Mouse (Mus musculus) kidney, embryonic 16.5 days (tissue): ENCODE measurements around the gene Col19a1. TPM values are rescaled to one million over a fixed set of nuclear protein-coding genes. Genes with fewer than 3 reads are reported as not detected.

Experiments used
- ATAC-seq: fragments of 200-750 bp; cut with Nextera tagmentation; 2 replicates; pipeline ENCODE4 v1.8.0; 2017; ENCODE audit warnings: moderate TSS enrichment; ENCODE audit not compliant: low FRiP score, low TSS enrichment
- H3K27ac ChIP-seq: fragments of 300-500 bp; sonication (generic); 2 replicates; pipeline ENCODE4 v1.5.1; 2014; ENCODE audit warnings: low read length
- H3K27me3 ChIP-seq: fragments of 300-500 bp; sonication (generic); 2 replicates; pipeline ENCODE4 v1.6.1; 2014; ENCODE audit warnings: low read length, control low read depth, mixed read lengths; ENCODE audit not compliant: insufficient read depth
- H3K36me3 ChIP-seq: fragments of 300-500 bp; sonication (generic); 2 replicates; pipeline ENCODE4 v1.6.1; 2014; ENCODE audit warnings: low read length, control low read depth, mixed read lengths; ENCODE audit not compliant: insufficient read depth
- H3K4me1 ChIP-seq: fragments of 300-500 bp; sonication (generic); 2 replicates; pipeline ENCODE4 v1.6.1; 2014; ENCODE audit warnings: low read length, control low read depth, mixed read lengths; ENCODE audit not compliant: insufficient read depth
- H3K4me2 ChIP-seq: fragments of 300-500 bp; sonication (generic); replicated peaks from 2 replicates; pipeline ENCODE4 v1.6.1; 2014; ENCODE audit warnings: low read depth, low read length
- H3K4me3 ChIP-seq: fragments of 300-500 bp; sonication (generic); 2 replicates; pipeline ENCODE4 v1.5.1; 2014; ENCODE audit warnings: mild to moderate bottlenecking, low read length
- H3K9ac ChIP-seq: fragments of 300-500 bp; sonication (generic); replicated peaks from 2 replicates; pipeline ENCODE4 v1.6.1; 2014; ENCODE audit warnings: low read length
- H3K9me3 ChIP-seq: fragments of 300-500 bp; sonication (generic); 2 replicates; pipeline ENCODE4 v1.6.1; 2016; ENCODE audit warnings: low read length, control low read depth
- WGBS: fragments of 180-500 bp; shearing (Covaris S2); extraction: QIAGEN DNeasy Blood & Tissue Kit; methylation state at CpG from one replicate; pipeline ENCODE4 v1.1.7; 2014; 5-methylcytosine and 5-hydroxymethylcytosine counted together
- polyA plus RNA-seq: library from polyadenylated mRNA; unstranded; fragments of >200 nt; fragmentation: Nextera tagmentation; extraction: Ambion mirVana; gene quantifications from 2 replicates; pipeline ENCODE4 v1.2.1, GENCODE M21; 2015

Gene Col19a1
- polyA plus RNA-seq, 1 experiment from 2014 or later, result 0.15 TPM

DNA sequence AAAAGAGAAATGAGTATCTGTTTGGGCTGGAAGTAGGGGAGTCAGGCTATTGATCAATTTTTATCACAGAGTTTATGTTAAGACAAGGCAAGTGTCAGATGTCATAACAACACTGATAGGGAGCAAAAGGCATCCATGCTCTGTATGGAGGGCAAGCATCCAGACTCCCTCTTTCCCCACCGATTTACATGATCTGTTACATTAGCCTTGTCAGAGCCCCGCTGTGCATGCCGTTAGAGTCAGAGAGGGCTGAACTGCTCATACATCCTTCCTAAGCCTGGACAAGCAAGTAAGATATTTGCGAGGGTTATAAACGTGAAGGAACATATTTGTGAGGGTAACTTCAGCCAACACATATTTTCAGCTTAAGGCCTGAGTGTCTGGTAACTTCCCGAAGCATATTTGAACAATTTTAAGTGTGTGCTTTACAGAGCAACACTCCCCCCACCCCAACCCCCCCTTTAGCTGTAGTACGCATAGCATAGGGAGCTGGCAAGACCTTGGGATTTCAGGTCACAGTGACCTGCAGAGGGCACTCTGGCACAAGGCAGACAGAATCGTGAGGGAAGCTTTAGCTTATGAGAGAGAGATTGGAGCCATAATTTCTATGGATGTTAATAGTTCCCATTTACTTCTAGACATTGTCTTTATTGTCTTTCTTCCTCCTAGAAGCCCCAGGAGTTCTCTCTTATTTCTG, 209.0 kb downstream of the Col19a1 start:
- Histone ChIP-seq H3K9ac (no peak overlapping the region), H3K4me3 (no peak overlapping the region), H3K4me2 (no peak overlapping the region), H3K27ac (no peak overlapping the region), H3K9me3 (no peaks in the 10 kb centered on the region), H3K27me3 (no peaks in the 10 kb centered on the region; the same call in 1 of the 2 replicates), H3K36me3 (no peaks in the 10 kb centered on the region), H3K4me1 (no peaks in the 10 kb centered on the region)
- WGBS, result 32% methylated on average over 8 of the region's 8 CpGs
- peak; percentile 46; the same call in 1 of the 2 replicates for ATAC-seq

GRCm38 (mm10) chr1:24374902-24375301, 212.4 kb downstream of the Col19a1 start:
- 0 out of 2 replicates have a peak, but pooled peaks have one; percentile 61 for ATAC-seq
- Histone ChIP-seq H3K4me1 (no peaks in the 10 kb centered on the region), H3K36me3 (no peaks in the 10 kb centered on the region), H3K9ac (no peak overlapping the region), H3K4me3 (no peak overlapping the region), H3K4me2 (no peak overlapping the region), H3K27me3 (no peaks in the 10 kb centered on the region; the same call in 1 of the 2 replicates), H3K27ac (no peak overlapping the region), H3K9me3 (no peaks in the 10 kb centered on the region)
- WGBS, result 22% methylated on average over 2 of the region's 2 CpGs

GRCm38 (mm10) chr1:24373671-24374070, 213.6 kb downstream of the Col19a1 start:
- H3K27ac ChIP-seq, result no peak overlapping the region
- H3K9me3 ChIP-seq, result no peaks in the 10 kb centered on the region
- H3K27me3 ChIP-seq, result no peaks in the 10 kb centered on the region; the same call in 1 of the 2 replicates
- H3K4me2 ChIP-seq, result no peak overlapping the region
- ATAC-seq, result no peak
- no peaks in the 10 kb centered on the region for H3K36me3 ChIP-seq
- H3K4me3 ChIP-seq, result no peak overlapping the region
- H3K4me1 ChIP-seq, result no peaks in the 10 kb centered on the region
- no peak overlapping the region for H3K9ac ChIP-seq
- WGBS, result 82% methylated on average over 3 of the region's 3 CpGs

DNA sequence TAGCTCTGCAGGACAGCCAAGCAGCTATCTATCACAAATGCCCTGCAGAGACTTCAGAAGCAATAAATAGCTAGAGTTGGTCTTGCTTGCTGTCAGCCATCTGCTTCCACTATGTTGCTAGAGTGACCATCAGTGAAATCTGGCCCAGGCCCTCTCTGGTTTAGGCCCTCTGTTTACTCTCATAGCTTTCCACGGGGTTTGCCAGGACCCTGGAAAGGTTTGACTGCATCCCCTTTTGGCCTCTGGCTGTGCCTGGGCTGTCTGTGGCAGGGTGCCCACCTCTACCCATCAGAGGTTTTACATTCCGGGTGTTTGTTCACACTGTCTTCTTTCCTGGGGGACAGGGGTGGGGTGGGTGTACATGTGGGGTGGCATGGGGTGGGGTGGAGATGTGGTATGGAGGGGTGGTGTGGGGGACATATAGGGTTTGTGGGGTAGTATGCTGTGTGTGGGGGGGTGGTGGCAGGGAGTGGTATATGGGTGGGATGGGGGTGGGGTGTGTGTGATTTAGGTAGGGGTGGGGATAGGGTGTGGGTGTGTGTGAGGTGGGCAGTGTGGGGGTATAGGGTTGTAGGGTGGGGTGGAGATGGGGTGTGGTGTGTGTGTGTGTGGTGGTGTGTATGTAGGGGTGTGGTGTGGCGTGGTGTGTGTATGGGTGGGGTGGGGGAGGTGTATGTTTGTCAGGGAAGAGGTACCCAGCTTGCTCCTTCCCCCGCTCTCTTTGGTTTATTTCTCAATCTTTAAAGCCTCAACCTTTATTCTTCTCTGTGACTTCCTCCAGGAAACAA, 214.6 kb downstream of the Col19a1 start:
- H3K4me3 ChIP-seq, result no peak overlapping the region
- ATAC-seq, result no peak
- no peaks in the 10 kb centered on the region for H3K27me3 ChIP-seq
- H3K4me1 ChIP-seq, result 0 out of 2 replicates have a peak, but pooled peaks cover 3% of the 10 kb centered on the region
- H3K27ac ChIP-seq, result no peak overlapping the region
- 82% methylated on average over 4 of the region's 4 CpGs for WGBS
- H3K9me3 ChIP-seq, result no peaks in the 10 kb centered on the region
- no peaks in the 10 kb centered on the region for H3K36me3 ChIP-seq
- H3K4me2 ChIP-seq, result no peak overlapping the region
- no peak overlapping the region for H3K9ac ChIP-seq

- no peaks in the 10 kb centered on the region for H3K36me3 ChIP-seq
- peak overlapping the region; percentile 38 for H3K4me2 ChIP-seq
- WGBS, result 24% methylated on average over 19 of the region's 19 CpGs
- ATAC-seq, result peak; percentile 69; the same call in 1 of the 2 replicates
- no peak overlapping the region for H3K27ac ChIP-seq
- no peaks in the 10 kb centered on the region for H3K27me3 ChIP-seq
- H3K9ac ChIP-seq, result no peak overlapping the region
- 0 out of 2 replicates have a peak, but pooled peaks cover 3% of the 10 kb centered on the region for H3K4me1 ChIP-seq
- no peaks in the 10 kb centered on the region for H3K9me3 ChIP-seq
- peak overlapping the region; percentile 1 for H3K4me3 ChIP-seq
These were observed 219.4 kb downstream of the Col19a1 start for GRCm38 (mm10) chr1:24367570-24368517.

GRCm38 (mm10) chr1:24364775-24365174, 222.5 kb downstream of the Col19a1 start:
- Histone ChIP-seq H3K4me1 (0 out of 2 replicates have a peak, but pooled peaks cover 3% of the 10 kb centered on the region), H3K4me2 (no peak overlapping the region), H3K36me3 (no peaks in the 10 kb centered on the region), H3K4me3 (no peak overlapping the region), H3K27me3 (no peaks in the 10 kb centered on the region), H3K9ac (no peak overlapping the region), H3K9me3 (no peaks in the 10 kb centered on the region), H3K27ac (no peak overlapping the region)
- 52% methylated on average over 7 of the region's 7 CpGs for WGBS
- ATAC-seq, result no peak

DNA sequence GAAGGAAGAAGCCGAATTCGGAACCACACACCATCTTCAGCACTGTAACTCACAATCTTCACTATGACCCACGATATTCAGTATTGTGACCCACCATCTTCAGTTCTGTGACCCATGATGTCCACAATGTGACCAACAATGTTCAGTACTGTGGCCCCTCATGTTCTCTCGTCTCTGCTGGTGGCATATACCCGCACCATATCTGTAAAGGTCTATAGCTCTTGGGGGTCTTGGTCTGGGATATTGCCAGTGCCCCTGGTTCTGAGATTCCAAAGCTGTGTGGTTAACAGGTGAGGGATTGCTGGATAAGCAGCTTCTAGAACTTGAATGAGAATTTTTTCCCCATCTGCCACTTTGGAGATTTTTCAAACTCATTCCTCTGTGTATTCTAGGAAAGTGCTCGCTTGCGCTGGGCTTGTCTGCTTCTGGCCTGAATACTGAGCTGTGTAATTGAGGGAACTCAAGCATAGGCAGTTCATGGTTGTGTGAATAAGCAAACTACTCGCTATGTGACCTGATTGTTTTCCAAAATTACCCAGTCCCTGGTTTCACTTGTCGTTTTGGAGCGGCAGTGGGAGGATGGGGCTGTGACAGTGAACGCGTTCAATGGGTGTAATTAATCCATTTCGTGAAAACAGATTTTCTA, 225.2 kb downstream of the Col19a1 start:
- H3K36me3 ChIP-seq, result no peaks in the 10 kb centered on the region
- no peak overlapping the region for H3K27ac ChIP-seq
- no peak overlapping the region for H3K4me2 ChIP-seq
- no peak overlapping the region for H3K9ac ChIP-seq
- WGBS, result 62% methylated on average over 13 of the region's 13 CpGs
- H3K9me3 ChIP-seq, result no peaks in the 10 kb centered on the region
- peak; percentile 85 for ATAC-seq
- H3K4me1 ChIP-seq, result no peaks in the 10 kb centered on the region
- no peaks in the 10 kb centered on the region for H3K27me3 ChIP-seq
- H3K4me3 ChIP-seq, result no peak overlapping the region

DNA sequence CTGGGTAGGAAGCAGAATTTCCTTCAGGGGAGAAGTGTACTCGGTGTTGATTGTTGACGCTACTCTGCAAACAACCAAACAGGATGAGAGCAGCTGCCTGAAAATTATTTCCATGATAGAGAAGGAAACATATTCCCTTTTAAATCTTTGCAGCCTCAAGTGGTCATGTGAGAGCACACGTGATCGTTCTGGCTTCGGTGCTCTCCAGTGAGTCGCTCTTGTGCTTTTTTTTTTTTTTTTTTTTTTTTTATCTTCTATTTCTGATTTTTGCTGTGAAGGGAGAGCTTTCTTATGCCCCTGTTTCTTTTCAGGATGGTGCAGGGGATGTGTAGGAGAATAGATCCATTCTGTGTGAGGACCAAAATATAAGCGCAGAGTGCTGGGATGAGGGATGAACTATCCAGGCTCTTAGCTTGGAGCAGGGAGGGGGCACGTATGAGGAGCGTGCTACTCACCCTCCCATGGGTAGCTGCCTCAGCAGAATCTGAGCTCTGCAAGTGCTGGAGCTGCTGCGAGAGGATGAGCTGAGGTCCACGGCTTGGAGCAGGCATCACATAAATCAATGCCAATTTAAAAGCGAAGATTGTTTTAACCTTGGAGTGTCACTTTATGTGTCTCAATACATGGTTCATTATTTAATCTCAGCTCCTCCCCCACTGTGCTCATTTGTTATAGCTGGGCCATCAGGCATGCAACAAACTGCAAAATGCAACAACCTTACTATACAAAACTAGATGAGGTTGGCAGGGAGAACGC, 237.6 kb downstream of the Col19a1 start:
- no peak overlapping the region for H3K9ac ChIP-seq
- peak; percentile 71 for ATAC-seq
- no peaks in the 10 kb centered on the region for H3K9me3 ChIP-seq
- no peak overlapping the region for H3K4me3 ChIP-seq
- H3K27me3 ChIP-seq, result no peaks in the 10 kb centered on the region
- WGBS, result 64% methylated on average over 13 of the region's 13 CpGs
- no peak overlapping the region for H3K27ac ChIP-seq
- no peaks in the 10 kb centered on the region for H3K36me3 ChIP-seq
- H3K4me1 ChIP-seq, result 0 out of 2 replicates have a peak, but pooled peaks cover 4% of the 10 kb centered on the region
- H3K4me2 ChIP-seq, result no peak overlapping the region
